Mouse (Mus musculus): ENCODE measurements around the gene Zscan21. TPM values are rescaled to one million over a fixed set of nuclear protein-coding genes. Genes with fewer than 3 reads are reported as not detected.

The Zscan21 gene
- total RNA-seq, 2 experiments from 2014 or later = 12.5 to 13.9 TPM

DNA sequence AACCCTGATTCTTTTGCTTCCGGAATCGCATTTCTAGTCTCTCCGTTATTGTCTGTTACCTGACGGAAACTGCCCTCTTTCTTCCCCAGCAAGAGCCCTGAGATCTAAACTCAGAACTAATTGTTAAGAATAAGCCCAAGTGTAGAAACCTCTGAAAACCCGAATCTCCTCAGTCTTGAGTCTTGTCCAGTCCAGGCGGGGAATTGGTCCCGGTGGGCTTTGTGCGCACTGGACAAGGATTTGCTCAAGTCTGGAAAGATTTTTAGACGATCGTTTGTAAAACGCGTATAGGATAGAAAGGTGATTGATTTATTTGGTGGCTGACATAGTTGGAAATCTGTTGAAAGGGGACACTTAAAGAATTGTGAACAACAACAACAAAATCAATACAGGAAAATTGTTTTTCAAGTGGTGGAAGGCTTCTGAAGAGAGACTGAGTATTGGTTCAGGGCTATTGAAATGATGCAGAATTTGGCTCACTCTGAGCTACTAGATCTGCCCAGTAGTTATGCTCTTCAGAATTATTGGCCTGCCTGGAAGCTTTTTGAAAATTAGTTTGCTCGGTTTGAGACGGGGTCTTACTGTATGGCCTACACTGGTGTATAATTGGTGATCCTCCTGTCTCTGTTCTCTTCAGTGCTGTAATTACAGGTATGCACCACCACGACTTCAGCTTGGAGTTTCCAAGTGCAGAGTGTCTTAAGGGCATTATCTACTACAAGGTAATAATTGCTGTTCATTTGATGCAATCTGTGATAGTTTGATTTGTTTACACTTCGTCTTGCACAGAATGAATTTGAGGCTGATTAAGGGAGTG, 704 bp downstream of the Zscan21 start:
- peak; percentile 2; the same call in 1 of the 2 replicates for ATAC-seq (replicated peaks; ENCODE audit: poor library complexity)

DNA sequence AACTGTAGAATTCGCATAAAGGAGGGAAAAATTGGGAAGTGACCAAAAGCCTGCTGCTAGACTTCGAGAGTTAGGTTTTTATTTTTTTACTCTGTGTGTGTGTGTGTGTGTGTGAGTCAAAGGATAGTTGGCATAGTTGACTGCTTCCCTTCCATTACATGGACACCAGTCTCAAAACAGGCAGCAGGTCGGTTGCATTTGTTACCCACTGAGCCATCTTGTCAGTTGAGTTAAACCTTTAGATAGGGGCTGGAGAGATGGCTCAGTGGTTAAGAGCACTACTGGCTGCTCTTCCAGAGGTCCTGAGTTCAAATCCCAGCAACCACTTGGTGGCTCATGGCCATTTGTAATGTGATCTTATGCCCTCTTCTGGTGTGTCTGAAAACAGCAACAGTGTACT, 1.3 kb downstream of the Zscan21 start:
- ATAC-seq (replicated peaks; ENCODE audit: poor library complexity) = no peak

DNA sequence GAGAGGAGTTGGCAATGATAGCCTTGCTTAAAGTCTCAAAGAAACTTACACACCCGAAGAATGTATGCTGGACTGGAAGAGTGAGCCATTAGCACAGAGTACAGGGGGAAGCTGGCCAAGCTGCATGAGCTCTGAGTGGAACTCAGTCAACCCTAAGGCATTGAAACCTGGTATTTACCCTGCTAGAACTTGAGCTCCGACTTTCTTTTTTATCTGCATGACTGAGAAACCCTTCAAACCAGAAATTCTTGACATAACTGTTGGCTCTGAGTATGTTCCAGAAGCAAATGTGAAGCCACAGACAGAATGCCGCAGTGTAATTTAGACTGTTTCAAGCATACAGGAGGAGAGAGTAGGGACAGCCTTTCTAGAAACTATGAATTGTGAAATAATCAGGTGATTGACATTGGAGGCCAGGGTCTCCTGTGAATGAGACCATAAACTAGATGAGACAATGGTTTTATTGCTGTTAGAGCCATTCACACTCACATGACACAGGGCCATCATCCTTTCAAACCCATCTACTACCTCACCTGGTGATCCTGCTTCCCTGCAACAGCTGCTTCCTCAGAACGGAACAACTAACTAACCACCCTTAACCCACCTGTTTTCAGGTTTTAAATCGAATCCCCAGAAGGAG, 15.8 kb downstream of the Zscan21 start:
- no peak for ATAC-seq (replicated peaks; ENCODE audit: poor library complexity)

DNA sequence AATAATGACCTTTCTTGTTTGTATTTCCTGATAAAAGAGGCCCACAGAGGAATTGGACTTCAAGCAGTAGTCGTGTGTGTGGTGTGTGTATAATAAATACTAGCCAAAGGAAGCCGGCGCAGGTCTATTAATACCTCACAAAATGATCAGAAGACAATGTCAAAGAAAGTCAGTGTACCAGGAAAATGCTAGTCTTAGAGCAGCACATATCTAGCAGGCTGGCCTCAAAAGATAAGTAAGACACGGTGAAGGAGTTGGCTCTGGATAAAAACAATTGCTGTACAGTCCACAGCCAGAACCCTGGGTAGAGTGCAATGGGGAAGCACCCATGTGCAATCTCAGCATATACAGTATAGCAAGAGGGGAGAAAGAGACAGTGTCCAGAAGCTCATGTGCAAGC, 20.6 kb downstream of the Zscan21 start:
- ATAC-seq (replicated peaks; ENCODE audit: poor library complexity) = peak; percentile 76

DNA sequence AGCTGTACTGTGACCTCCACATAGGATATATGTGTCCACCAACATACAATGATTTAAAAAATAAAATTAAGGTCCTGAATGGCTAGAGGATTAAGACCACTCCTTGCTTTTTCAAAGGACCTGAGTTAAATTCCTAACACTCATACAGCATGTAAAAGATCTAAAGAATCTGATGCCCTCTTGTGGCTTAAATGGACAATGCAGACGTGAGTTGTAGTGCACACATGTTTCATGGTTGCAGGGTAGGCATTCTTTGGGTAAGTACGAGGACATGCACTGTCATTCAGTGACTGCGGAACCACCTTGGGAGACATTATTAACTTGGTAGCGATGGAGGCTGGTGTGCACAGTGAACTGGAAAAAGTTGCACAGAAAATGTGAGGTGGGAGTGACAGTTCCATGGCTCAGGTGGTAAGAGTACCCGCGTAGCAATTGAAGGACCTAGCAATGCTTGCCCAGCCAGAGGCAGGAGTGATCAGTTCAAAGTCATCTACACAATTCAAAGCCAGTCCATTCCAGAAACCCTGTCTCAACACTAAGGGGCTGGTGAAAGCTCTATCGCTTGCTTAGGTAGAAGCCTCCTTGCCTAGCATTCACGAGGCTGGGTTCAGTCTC, 21.3 kb downstream of the Zscan21 start:
- ATAC-seq (replicated peaks; ENCODE audit: poor library complexity) = peak; percentile 89

DNA sequence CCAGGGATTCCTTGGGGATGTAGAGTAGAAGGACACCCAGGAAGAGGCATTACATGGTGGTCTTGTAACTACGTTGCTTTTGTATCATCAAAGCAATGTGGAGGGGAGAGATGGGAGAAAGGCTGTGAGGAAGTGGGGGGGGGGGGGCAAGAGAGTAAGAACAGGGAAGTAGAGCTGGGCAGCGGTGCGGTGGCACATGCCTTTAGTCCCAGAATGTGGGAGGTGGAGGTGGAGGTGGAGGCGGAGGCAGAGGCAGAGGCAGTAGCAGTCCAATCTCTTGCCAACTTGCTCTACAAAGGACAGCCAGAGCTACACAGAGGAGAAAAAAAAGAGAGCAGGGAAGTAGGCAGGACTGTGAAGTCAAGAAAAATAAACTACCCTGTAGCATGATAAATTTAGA, 21.9 kb downstream of the Zscan21 start:
- ATAC-seq (replicated peaks; ENCODE audit: poor library complexity) = peak; percentile 47

DNA sequence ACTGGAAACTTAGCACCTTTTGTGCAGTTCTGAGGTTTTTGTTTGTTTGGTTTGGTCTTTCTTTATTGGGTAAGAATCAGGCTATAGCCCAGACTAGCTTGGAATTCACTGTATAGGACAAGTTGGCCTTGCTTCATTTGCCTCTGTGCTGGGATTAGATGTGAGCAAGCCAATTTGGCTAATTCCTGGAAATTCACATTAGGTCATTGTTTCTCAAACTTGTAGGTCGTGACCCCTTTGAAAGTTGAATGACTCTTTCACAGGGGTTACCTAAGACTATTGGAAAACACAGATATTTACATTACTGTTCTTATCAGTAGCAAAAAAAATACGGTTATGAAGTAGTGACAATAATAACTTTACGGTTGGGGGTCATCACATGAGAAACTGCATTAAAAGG, 37.7 kb downstream of the Zscan21 start:
- ATAC-seq (replicated peaks; ENCODE audit: poor library complexity) = no peak

DNA sequence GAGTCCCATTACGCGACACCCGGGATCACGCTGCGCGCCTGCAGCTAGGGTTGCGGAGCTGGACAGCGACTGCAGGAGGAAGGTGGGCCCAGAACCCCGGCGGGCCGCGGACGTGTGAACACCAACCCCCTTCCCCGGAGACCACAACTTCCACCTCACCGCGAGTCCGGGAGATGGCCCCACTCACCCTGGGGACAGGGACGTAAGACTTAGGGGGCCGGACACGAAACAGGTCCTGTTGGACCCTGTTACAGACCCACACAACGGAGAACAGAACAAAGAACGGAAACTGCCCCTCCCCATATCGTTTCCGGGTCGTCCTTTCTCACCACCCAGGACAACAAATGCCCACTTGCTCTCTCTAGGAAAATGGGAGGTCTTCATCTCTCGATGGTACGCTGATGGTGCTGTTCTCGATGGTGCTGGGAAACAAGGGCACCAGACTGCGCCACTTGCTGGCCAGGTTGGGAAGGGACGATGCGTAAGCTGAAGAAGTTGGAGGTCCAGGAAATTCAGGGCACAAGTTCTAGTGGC, 38.8 kb downstream of the Zscan21 start, which contains the start of gene Zfp113:
Gene Zfp113, minus strand, starts transcription at position 302 of the 534 bp plus-strand sequence.
- peak; percentile 97 for ATAC-seq (replicated peaks; ENCODE audit: poor library complexity)

DNA sequence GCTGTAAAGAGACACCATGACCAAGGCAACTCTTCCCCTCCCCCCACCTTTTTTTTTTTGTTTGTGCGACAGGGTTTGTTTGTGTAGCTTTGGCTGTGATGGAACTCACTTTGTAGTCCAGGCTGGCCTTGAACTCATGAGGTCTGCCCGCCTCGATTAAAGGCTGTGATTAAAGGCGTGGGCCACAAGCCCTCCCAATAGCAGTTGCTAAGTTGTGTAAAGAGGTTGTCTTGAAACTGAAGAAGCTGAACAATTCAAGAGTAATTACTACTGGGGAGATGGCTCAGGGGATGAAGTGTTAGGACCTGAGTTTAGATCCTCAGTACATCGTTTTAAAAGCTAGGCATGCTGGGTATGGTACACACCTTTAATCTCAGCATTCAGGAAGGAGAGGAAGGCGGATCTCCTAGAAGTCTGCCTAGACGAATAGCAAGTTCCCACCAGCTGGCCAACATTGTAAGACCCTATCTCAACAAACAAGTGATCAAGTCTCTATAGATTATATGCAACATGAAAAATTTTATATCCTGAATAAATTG, 43.6 kb downstream of the Zscan21 start:
- no peak for ATAC-seq (replicated peaks; ENCODE audit: poor library complexity)

DNA sequence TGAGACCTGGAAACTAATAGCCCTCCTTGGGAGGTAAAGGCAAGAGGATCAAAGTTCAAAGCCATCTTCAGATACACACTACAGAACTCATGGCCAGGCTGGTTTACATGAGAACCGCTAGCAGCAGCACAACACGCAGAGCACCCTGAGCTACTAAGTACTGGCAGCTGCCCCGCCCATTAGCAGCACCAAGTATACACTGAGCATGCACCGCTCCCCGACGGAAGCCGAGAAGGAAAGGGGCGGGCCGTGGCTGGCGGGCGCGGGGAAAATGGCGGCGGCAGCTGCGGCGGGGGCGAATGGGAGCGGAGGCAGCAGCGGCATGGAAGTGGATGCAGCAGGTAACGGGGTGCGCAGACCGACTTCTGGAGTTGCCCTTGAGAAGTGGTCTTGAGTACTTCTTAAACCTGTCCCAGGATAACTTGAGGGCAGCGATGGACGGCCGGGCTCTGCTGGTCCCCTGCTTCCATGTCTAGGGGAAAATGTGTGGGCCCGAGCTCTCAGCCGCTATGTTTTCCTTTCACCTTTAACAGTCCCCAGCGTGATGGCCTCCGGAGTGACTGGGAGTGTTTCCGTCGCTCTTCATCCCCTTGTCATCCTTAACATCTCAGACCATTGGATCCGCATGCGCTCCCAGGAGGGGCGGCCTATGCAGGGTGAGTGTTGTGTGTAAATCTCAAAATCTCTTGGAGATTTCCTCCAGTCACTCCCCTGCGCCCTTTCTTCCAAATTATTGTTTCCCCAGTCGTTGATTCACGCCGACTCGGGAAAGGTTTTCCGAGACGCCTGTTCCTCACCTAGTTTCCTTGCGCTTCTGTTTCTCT, 44.4 kb downstream of the Zscan21 start, which contains the start of gene Cops6:
Gene Cops6, plus strand, starts transcription at position 230 of the 824 bp plus-strand sequence.
- peak; percentile 95 for ATAC-seq (replicated peaks; ENCODE audit: poor library complexity)

DNA sequence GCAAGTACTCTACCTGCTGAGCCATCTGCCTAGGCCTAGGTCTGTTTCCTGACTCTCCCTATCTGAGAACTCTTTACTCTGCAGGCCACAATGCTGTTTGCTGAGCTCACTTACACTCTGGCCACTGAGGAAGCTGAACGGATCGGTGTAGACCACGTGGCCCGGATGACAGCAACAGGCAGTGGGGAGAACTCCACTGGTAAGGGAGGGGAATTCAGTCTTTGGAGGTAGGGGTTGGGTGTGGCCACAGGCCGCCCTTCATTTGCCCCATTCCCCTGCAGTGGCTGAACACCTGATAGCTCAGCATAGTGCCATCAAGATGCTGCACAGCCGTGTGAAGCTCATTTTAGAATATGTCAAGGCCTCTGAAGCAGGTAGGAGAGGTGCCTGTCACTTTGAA, 46.3 kb downstream of the Zscan21 start:
- no peak for ATAC-seq (replicated peaks; ENCODE audit: poor library complexity)

DNA sequence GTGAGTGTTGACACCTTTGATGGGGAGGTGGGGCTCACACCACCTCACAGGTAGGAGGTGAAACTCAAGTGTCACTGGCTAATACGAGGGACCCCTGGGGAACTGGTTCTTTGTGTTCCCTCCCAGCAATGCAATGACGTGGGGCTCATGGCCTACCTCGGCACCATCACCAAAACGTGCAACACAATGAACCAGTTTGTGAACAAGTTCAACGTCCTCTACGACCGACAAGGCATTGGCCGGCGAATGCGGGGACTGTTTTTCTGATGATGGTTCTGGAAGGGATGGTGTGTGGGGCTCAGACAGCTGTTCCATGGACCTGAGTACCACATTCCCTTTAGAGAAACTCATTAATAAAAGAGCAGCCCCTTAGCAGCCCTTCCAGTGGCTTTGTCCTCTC, 46.9 kb downstream of the Zscan21 start:
- ATAC-seq (replicated peaks; ENCODE audit: poor library complexity) = no peak

DNA sequence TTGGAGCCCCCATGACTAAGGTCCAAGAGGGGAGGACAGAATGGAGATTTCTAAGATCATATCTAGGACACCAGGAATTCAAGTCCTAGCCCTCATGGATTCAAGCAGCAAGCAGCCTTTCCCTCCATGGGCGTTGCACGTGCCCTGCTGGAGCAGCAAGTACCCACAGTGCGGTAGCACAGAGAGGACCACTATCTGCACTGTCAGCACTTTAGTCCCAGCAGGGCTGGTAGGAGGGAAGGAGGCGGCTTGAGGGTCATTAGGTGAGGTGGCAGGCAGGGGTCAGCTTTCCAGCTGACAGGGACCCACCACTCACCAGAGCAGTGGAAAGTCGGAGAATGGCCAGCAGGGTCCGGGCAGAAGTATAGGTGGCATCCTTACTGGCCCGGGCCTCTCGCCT, 48.9 kb downstream of the Zscan21 start:
- no peak for ATAC-seq (replicated peaks; ENCODE audit: poor library complexity)

DNA sequence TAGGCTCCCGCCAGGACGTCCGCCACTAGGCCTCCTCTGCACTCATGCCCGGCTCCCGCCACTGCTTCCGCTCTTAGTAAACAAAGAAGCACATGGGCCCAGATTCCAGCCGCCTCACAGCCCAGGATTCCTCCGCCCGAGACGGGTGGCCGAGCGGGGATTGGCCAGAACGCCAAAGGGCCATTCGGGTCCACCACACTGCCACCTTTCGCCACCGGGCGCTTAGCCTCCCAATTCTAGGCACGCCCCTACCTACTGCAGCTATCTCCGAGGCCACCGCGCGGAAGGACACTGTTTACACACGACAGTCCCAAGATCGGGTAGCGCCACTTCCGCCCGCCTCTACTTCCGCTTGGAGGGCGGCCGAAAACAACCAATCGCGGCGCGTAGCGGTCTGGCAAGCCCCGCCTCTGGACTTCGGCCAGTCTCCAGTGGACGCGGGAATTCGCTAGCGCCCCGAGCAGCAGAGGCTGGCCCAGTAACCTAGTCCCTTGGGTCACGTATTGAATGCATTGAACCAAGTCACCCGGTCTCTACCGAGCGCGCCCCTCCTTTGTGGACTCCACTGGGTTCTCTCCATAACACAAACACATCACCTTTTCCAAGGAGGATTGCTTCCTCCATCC, 54.3 kb downstream of the Zscan21 start:
- peak; percentile 63 for ATAC-seq (replicated peaks; ENCODE audit: poor library complexity)

DNA sequence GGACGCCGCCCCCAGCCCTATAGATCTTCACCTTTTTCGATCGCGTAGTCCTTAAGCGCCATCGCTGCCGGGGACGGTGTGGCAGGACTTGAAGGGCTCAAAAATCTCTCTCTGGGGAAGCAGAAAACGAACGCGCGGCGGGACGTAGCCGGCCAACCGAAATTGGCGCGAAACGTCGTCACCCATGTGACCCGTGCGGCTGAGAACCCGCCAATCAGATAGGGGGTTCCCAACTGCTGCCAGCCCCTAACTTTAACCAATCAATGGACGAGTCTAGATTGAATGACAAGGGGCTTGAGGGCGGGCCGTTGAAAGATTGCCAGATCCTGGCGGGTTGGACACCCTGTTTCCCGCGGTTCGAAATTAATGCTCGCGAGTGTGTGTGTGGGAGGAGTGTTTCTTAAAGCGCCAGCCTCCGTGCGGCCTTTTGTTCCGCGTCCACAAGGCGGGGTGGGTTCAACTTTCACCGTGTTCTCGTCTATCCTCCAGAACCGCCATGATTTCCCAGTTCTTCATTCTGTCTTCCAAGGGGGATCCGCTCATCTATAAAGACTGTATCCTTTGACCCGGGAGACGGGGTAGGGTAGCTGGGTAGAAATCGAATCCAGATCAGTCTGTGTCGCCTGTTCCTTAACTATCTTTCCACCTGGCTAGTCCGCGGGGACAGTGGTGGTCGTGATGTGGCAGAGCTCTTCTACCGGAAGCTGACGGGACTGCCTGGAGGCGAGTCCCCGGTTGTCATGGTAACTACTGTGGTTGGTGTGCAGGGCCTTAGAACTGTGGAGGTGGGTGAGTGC, 55.2 kb downstream of the Zscan21 start, which contains the start of the genes Ap4m1 and Mcm7:
Gene Ap4m1, plus strand, starts transcription at position 308 of the 797 bp plus-strand sequence.
Gene Mcm7, minus strand, starts transcription at position 728 of the 797 bp plus-strand sequence.
- peak; percentile 68 for ATAC-seq (replicated peaks; ENCODE audit: poor library complexity)

DNA sequence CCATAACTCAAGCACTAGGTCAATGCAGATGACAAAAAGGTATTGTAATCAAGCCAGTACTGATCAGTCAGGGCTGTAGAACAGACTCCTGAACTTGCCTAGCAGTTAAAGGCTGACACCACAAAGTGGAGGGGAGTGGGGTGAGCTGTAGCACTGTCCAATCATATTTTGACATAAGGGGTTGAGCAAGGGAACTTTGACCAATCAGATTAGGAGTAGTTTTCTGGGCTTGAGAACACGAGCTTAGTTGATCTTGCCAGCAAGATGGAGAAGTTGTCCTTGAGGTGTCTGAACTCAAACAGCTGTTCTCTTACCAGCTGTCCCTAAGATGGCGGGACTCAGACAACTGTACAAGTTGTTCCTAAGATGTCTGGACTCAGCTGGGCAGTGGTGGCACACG, 56.5 kb downstream of the Zscan21 start:
- peak; percentile 13 for ATAC-seq (replicated peaks; ENCODE audit: poor library complexity)

Data from megakaryocyte progenitor cell, adult 5-6 weeks (primary cell).